In the genomic region with DNA sequence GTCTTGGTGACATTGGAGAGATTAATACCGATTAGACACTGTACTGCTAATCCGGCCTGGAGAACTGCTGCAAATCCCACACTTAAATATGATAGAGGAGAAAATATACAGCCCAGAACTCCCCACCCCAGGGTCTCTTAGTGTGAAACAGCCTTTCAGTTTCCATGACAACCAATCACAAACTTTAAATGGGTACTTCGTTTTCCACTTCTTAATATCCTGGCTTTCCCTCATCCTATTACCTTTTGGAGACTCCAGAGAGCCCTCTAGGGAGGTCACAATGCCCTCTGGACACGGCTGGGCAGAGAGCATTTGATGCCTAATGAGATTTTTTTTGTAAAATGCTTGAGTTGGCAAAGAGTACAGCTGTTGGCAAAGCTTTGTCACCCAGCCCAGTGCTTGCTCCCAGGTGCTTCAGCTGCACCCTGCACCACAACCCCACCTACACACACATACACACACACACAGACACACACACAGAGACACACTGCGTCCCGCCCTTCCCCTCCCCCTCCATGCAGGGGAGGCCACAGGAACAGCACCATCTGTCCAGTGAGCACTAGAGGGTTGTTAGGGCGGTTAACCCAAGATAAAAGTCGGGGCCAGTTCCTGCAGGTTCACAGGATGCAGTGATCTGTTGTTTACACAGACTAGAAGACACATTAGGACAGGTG, we compare ENCODE assay signal across 15 mouse cellular contexts.
DNase-seq lines count a peak whose midpoint lies in the region; ATAC-seq and TF ChIP-seq lines count a peak whose summit lies in the region.
"Had no signal": no experiment of that assay in that cellular context is flagged by ENCODE, and none has a peak within 500 bp of the region (broad histone marks: within the 10 kb centered on the region; RNA-seq: fewer than 3 reads in every experiment).

No protein-coding gene starts in this region.

- no peaks in the 10 kb centered on the region for H3K27me3 ChIP-seq in forebrain, postnatal 0 days (ENCODE audit: insufficient read depth, low read length)
- no peaks in the 10 kb centered on the region for H3K27me3 ChIP-seq in forebrain, embryonic 16.5 days (replicated peaks; ENCODE audit: control insufficient read depth, insufficient read depth, low read length)
- no peaks in the 10 kb centered on the region for H3K27me3 ChIP-seq in ES-Bruce4 (ENCODE audit: control insufficient read depth, insufficient read depth, low read length, poor library complexity, severe bottlenecking)
- H3K27me3 ChIP-seq in hindbrain, embryonic 12.5 days, result no peaks in the 10 kb centered on the region
- H3K27me3 ChIP-seq in midbrain, embryonic 13.5 days, result no peaks in the 10 kb centered on the region
- H3K27me3 ChIP-seq: limb, embryonic 15.5 days had no signal

- no peak overlapping the region for H3K4me2 ChIP-seq in forebrain, postnatal 0 days (ENCODE audit: low read depth)
- H3K4me2 ChIP-seq in forebrain, embryonic 16.5 days (ENCODE audit: low read length), result no peak overlapping the region
- H3K4me2 ChIP-seq in hindbrain, embryonic 12.5 days (replicated peaks), result no peak overlapping the region
- H3K4me2 ChIP-seq in midbrain, embryonic 13.5 days (replicated peaks), result no peak overlapping the region
- H3K4me2 ChIP-seq: heart, embryonic 11.5 days; limb, embryonic 15.5 days; lung, embryonic 14.5 days had no signal

- 49% methylated on average over 8 of the region's 8 CpGs for WGBS in forebrain, postnatal 0 days
- 49% methylated on average over 8 of the region's 8 CpGs for WGBS in forebrain, embryonic 16.5 days
- 59% methylated on average over 8 of the region's 8 CpGs for WGBS in hindbrain, embryonic 12.5 days
- WGBS in midbrain, embryonic 13.5 days, result 52% methylated on average over 8 of the region's 8 CpGs

- peak; percentile 54; the same call in 1 of the 2 replicates for TF ChIP-seq EP300 in ES-Bruce4 (IDR thresholded peaks at IDR 0.05; ENCODE audit: insufficient read depth, low read depth, low read length)

- DNase-seq in forebrain, postnatal 0 days, result no peak
- no peak for DNase-seq in thymus, postnatal 36 days
- DNase-seq in yolk sac, embryonic 10.5 days (ENCODE audit: low spot score), result no peak
- DNase-seq in lung, postnatal 14 days, result no peak
- DNase-seq: cerebellum, adult 18-20 months; gastrocnemius, postnatal 25 days; heart, postnatal 36 days; lung, embryonic 14.5 days; right cerebral cortex, adult 18-20 months had no signal

- no peak for TF ChIP-seq POLR2A in ES-Bruce4 (IDR thresholded peaks at IDR 0.05; ENCODE audit: insufficient read depth, low read length)

- H3K9ac ChIP-seq in forebrain, postnatal 0 days, result no peak overlapping the region
- no peak overlapping the region for H3K9ac ChIP-seq in forebrain, embryonic 16.5 days (replicated peaks; ENCODE audit: low read depth, low read length)
- H3K9ac ChIP-seq in ES-Bruce4 (ENCODE audit: low read depth, poor library complexity, severe bottlenecking), result no peak overlapping the region
- H3K9ac ChIP-seq in hindbrain, embryonic 12.5 days, result no peak overlapping the region
- no peak overlapping the region for H3K9ac ChIP-seq in midbrain, embryonic 13.5 days (replicated peaks)
- H3K9ac ChIP-seq: limb, embryonic 15.5 days; lung, embryonic 14.5 days had no signal

- H3K27ac ChIP-seq in forebrain, postnatal 0 days (ENCODE audit: low read depth, low read length), result no peak overlapping the region
- H3K27ac ChIP-seq in forebrain, embryonic 16.5 days (ENCODE audit: low read length), result no peak overlapping the region
- H3K27ac ChIP-seq in ES-Bruce4 (ENCODE audit: insufficient read depth, low read length), result no peak overlapping the region
- no peak overlapping the region for H3K27ac ChIP-seq in hindbrain, embryonic 12.5 days
- no peak overlapping the region for H3K27ac ChIP-seq in midbrain, embryonic 13.5 days
- H3K27ac ChIP-seq: limb, embryonic 15.5 days had no signal

- TF ChIP-seq CTCF in forebrain, postnatal 0 days (IDR thresholded peaks at IDR 0.05; ENCODE audit: low read depth), result no peak
- no peak for TF ChIP-seq CTCF in ES-Bruce4 (IDR thresholded peaks at IDR 0.05; ENCODE audit: low read depth, low read length)

- peak; percentile 48; the same call in 1 of the 2 replicates for ATAC-seq in forebrain, postnatal 0 days
- no peak for ATAC-seq in forebrain, embryonic 16.5 days
- peak; percentile 63 for ATAC-seq in hindbrain, embryonic 12.5 days (ENCODE audit: low FRiP score)
- ATAC-seq in midbrain, embryonic 13.5 days, result peak; percentile 81

- H3K9me3 ChIP-seq in forebrain, postnatal 0 days (ENCODE audit: low read length), result no peaks in the 10 kb centered on the region
- no peaks in the 10 kb centered on the region for H3K9me3 ChIP-seq in forebrain, embryonic 16.5 days (ENCODE audit: control insufficient read depth, low read length)
- no peaks in the 10 kb centered on the region for H3K9me3 ChIP-seq in ES-Bruce4 (replicated peaks; ENCODE audit: control insufficient read depth, insufficient read depth, low read length, poor library complexity, severe bottlenecking)
- H3K9me3 ChIP-seq in hindbrain, embryonic 12.5 days (replicated peaks), result no peaks in the 10 kb centered on the region
- H3K9me3 ChIP-seq in midbrain, embryonic 13.5 days, result no peaks in the 10 kb centered on the region
- H3K9me3 ChIP-seq: limb, embryonic 15.5 days had no signal

- no peaks in the 10 kb centered on the region for H3K36me3 ChIP-seq in forebrain, postnatal 0 days (ENCODE audit: insufficient read depth)
- no peaks in the 10 kb centered on the region for H3K36me3 ChIP-seq in forebrain, embryonic 16.5 days (ENCODE audit: control insufficient read depth, insufficient read depth)
- no peaks in the 10 kb centered on the region for H3K36me3 ChIP-seq in ES-Bruce4 (ENCODE audit: control insufficient read depth, insufficient read depth, low read length, poor library complexity, severe bottlenecking)
- no peaks in the 10 kb centered on the region for H3K36me3 ChIP-seq in hindbrain, embryonic 12.5 days
- no peaks in the 10 kb centered on the region for H3K36me3 ChIP-seq in midbrain, embryonic 13.5 days
- H3K36me3 ChIP-seq: limb, embryonic 15.5 days had no signal

- H3K4me1 ChIP-seq in forebrain, postnatal 0 days (ENCODE audit: insufficient read depth), result no peaks in the 10 kb centered on the region
- H3K4me1 ChIP-seq in forebrain, embryonic 16.5 days (replicated peaks; ENCODE audit: control insufficient read depth, insufficient read depth, low read length), result no peaks in the 10 kb centered on the region
- peaks cover 2% of the 10 kb centered on the region for H3K4me1 ChIP-seq in ES-Bruce4 (ENCODE audit: control insufficient read depth, insufficient read depth, low read length)
- H3K4me1 ChIP-seq in hindbrain, embryonic 12.5 days, result no peaks in the 10 kb centered on the region
- H3K4me1 ChIP-seq in midbrain, embryonic 13.5 days (replicated peaks), result peaks cover 9% of the 10 kb centered on the region

- no peak overlapping the region for H3K4me3 ChIP-seq in forebrain, postnatal 0 days (ENCODE audit: low read depth, low read length)
- H3K4me3 ChIP-seq in forebrain, embryonic 16.5 days (replicated peaks; ENCODE audit: low read length), result no peak overlapping the region
- H3K4me3 ChIP-seq in ES-Bruce4 (ENCODE audit: low read depth, low read length), result no peak overlapping the region
- H3K4me3 ChIP-seq in hindbrain, embryonic 12.5 days, result no peak overlapping the region
- no peak overlapping the region for H3K4me3 ChIP-seq in midbrain, embryonic 13.5 days (replicated peaks)
- H3K4me3 ChIP-seq: limb, embryonic 15.5 days had no signal
